Mouse (Mus musculus) gastrocnemius, adult 18-20 months (tissue): ENCODE results near the gene Zfp184. TPM values are rescaled to one million over a fixed set of nuclear protein-coding genes. Genes with fewer than 3 reads are reported as not detected.
"Not testable (repeated sequence)": the region's sequence is repeated elsewhere in the genome, so short reads cannot be mapped to it uniquely, and the experiment has no call there.

ENCODE experiments used
- DNase-seq: peaks from one replicate; pipeline ENCODE4 v3.0.0; 2021; ENCODE audit warnings: low spot score
- long read RNA-seq, 2 experiments: library from polyadenylated mRNA; stranded (forward); transcript quantifications; one replicate each; pipeline ENCODE4 v2.0.0; 2021
- total RNA-seq, 2 experiments: library from RNA; stranded (reverse); gene quantifications; 2 replicates each; pipeline ENCODE4 v1.2.3; 2021

Zfp184 gene
- total RNA-seq = under 1 TPM; 0.48 to 0.69 TPM
- long read RNA-seq, experiment 1, partial matches to known transcripts = 0 of 1 reads
- long read RNA-seq, experiment 1, other reads (novel, unspliced or antisense) = 0 of 1 reads
- long read RNA-seq, experiment 2 = 0 reads

DNA sequence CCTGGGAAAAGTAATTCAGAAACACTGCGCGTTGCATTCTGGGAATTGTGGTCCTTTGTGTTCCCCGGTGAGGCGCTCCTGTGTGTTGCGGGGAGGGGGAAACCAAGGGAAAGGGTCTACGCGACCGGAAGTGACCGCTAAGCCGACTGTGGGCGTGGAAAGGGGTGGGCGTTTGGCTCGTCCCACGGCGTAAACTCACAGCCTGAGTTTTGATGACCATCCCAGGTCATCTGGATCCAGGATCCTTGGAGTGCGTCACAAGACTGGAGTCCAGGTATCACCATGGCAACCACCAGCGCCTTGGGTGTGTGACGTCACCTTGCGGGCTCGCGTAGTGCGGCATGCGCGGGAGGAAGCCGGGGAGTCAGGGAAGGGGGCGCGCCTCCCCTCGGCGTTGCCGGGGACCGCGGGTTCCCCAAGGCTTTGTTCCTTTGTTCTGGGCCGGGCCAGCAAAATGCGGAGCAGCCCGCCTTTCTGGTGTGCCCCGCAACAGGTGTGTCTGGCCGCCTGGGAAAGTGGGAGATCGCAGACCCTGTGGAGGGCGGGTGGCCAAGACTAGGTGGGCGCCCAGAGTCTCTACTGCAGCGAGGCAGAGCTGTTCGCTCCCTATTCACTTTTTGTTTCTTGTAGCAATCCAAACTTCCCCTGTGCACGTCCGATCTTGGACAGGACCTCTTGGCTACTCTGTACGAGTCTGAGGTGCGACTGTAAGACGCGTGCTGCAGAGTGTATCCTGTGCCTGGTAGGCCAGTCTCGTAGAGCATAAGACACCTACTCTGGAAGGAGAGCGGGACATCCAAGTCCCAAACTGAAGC is at the start of gene Zfp184:
TSS of gene Zfp184 (plus strand) at position 169 of the 815 bp plus-strand sequence.
- peak; percentile 82 for DNase-seq

- DNase-seq = no peak
Observed at GRCm38 (mm10) chr13:21896549-21897244, 48.2 kb upstream of the Zfp184 start.

- no peak for DNase-seq
Observed at GRCm38 (mm10) chr13:21897245-21897634, 47.7 kb upstream of the Zfp184 start.

DNA sequence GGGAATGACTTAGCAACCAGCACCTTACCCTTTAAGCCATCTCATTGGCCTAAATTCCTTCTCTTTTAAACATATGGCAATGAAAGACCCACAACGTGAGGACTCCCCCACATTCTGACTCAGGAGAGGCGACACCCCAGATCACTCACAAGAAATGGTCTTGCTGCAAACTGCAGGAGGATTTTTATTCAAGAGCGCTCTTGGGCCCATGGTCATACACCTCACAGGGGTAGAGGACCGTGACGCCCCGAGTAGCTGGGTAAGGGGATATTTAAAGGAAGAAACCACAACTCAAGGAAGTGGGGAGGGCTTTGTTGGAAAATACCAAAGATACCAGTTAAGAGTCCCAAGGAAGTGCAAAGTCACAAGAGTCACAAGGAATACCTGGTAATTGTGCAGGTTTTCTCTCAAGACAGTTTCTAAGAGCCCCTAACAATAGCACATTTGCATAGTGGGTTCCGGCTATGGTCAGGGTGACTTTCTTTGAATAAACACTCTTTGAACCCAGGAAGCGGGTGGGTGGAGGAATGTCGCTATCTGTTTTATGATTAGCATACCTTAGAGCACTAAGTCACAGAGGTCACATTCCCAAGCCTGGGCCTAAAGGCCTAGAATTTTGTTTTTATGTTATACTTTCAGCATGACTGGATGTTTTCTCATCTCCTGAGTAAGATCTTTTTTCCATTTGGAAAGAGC is 43.9 kb upstream of the Zfp184 start:
- DNase-seq = not testable (repeated sequence)

DNA sequence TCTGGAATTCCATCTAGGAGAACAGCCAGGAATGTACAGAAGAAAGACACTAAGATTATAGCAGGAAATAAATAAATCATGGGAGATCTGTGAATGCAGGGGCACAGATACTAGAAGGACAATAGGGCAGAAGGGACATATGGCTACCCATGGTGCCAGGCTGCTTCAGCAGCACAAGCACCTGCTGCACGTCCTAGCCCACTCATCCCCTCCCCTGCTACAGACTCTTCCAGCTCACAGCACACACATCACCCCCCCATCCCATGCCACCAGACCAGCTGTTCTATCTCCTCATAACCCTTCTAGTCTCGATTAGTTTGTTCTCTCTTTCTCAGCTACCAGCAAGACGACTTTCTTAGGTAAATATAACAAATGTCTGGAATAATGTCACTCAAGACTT is 41.4 kb upstream of the Zfp184 start:
- DNase-seq = no peak

- DNase-seq = not testable (repeated sequence)
Observed at GRCm38 (mm10) chr13:21904090-21904489, 40.8 kb upstream of the Zfp184 start.

DNA sequence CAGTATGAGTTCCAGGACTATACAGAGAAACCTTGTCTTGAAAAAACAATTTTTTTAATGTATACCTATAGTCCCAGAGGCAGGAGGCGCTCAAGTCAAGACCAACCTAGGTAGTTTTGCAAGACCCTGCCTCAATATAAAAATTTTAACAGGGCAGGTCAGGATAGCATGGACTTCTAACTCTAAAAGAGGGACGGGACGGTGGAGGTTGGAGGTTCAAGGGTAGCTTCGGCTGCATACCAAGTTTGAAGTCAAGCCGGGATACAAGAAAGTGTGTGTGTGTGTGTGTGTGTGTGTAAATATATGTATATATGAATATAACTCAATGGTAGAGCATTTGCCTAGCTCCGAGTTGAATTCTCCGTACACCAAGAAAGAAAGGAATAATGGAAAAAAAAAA is 38.6 kb upstream of the Zfp184 start:
- DNase-seq = no peak

DNA sequence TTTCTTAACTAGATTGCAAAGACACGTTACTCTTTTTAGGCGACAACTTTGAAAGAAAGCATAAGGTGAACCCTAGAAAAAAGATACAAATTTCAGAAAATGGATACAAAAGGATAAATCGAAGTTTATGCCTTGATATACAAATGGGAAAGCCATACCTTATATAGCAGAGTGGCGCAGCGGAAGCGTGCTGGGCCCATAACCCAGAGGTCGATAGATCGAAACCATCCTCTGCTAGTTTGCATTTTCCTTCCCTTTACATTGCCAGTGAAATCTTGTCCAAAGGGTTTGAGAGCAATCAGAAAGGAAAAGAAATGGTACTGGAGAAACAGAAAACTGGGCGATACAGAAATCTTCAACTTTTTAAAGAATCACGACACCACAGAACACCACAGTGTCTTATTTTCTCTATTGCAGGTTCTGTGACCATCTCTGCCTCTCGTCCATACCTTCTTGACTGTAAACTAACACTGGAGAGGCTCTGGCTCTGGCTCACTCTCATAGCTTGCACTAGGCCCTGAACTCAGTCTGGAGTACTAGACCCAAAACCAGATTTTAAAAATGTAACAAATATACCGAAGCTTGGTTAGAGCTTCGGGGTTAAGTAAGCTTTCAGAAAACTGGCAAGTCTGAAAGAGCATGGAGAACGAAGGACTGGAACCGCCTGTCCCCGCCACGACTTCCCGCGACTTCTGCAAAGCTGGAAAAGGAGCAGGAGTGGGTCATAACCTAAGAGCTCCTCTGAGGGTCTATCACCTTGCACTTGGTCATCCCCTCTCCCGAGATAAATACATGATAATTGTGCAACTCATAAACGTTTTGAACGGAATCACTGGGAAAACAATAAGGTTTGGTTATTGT is 37.7 kb upstream of the Zfp184 start:
- DNase-seq = no peak

DNA sequence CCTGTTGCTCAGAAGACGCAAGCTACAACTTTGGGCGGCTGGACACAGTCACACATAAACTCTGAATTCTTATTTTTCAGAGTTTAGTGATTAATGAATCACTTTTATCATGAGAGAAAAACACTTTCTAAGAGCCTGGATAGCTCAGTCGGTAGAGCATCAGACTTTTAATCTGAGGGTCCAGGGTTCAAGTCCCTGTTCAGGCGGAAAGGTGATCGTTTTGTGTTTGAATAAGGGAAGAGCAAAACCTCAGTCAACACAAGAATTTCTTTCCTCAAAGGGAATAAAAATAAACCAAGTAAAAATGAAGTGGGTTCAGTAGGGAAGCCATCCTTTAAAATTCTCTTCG is 37.1 kb upstream of the Zfp184 start:
- DNase-seq = not testable (repeated sequence)

DNA sequence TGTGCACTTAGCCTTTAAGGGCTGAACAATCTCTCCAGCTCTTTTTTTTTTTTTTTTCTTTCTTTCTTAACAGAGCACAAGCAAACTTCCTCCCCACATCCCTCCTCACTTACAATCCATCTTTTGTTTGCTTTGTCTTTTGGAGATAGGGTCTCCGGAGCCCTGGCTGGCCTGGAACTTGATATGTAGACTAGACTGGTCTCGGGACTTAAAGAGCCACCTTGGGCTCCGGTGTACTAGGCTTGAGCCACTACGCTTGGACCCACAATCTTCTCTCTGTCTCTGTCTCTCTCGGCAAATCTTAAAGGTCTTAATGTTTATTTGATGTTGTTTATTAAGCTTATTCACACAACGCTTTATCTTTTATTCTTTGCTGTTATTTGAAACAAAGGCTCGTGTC is 34.2 kb upstream of the Zfp184 start:
- no peak for DNase-seq

DNA sequence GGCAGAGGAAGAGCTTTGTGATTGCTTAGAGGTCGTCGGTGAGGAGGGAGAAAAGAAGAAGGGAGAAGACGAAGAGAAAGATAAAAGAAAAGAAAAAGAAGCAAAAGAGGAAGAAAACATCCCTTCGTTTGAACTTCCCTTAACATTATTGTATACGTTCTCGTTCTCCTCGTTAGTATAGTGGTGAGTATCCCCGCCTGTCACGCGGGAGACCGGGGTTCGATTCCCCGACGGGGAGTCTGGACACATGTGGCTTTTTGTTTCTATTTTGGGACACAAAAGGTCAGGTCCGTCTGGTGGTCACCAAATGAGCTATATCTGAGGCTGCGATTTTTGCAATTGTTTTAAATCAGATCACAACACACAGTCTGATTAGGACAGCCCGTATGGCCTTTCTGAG is 33.7 kb upstream of the Zfp184 start:
- no peak for DNase-seq

GRCm38 (mm10) chr13:21913854-21914253 is 31.0 kb upstream of the Zfp184 start:
- no peak for DNase-seq

DNA sequence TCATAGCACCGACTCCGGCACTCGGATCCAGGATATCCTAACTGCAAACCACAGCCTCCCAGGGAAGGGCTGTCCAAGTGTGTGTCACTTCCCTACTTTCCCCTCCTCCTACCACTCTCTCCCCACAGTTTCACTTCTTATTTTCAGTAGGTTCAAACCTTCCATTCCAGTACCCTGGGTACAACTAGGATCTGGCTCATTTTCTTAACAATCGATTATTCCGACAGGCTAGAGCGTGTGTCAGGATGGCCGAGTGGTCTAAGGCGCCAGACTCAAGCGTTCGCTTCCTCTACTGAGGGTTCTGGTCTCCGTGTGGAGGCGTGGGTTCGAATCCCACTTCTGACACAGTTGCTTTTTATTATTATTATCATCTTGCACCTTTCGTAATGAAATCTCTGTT is 30.3 kb upstream of the Zfp184 start:
- peak; percentile 11 for DNase-seq

DNA sequence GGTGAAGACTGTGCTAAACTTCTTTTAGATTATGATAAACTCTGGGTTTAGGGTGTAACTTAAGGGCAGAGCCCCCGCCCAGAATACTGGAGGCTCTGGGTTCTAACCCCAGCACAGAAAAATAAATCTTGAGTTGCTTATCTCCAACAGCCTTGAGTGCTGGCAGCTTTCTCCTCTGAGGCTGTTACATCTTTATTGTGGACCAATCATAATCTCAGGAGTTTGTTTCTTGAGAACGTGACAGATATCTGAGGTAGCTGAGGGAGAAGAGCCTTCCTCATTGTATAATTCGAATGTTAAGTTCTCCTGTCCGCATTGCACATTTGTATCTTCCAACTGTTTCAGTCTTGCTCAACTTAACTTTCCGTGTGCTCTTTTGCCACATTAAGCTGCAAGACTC is 29.4 kb upstream of the Zfp184 start:
- DNase-seq = no peak

DNA sequence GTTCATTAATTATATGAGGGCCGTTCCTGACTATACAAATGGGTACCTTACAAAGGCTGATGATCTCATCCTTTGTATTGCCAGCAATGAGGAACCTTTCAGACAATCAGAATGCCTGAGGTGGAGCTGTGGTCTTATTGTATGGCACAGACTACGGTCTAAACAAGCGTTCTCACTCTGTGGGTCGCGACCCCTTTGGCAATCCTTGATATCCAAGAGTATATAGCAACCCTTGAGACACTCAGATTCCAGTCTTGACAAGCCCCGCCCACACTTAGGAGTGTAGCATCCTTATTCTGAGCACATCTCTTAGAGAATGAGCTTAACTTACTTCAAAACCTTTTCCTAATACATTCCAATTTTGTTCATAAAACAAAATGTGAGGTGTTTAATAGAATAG is 28.8 kb upstream of the Zfp184 start:
- DNase-seq = no peak

DNA sequence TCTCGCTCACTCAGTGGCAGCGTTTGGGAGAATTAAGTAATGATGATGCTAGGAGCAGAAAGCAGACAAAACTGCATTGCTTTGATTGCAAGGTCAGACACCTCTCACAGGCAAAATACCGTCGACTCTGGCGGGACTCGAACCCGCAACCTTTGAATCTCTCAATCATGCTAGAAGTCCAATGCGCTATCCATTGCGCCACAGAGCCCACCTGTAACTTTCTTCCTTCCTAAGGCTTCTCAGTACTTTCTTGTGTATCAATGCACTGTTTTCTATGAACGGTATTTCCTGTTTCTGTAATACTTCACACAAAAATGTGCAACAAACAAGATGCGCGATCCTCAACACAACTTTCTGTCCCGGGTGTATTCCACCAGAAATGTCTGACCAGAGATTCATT is 27.9 kb upstream of the Zfp184 start:
- DNase-seq = no peak

DNA sequence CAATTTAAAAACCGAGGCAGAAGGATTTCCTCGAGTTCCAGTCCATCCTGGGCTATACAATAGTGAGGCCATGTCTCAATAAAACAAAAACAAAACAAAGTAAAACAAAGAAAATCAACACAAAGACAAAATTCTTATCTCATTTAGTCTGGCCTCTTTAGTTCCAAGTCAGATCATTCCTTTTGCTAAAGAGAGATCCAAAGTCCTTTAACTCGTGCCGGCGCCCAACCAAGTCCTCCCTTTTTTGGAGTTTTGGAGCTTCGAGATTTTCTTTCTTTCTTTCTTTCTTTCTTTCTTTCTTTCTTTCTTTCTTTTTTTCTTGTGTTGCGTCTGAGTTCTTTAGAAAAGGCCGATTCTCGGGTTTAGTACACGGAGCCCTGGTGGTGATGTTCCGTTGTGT is 27.4 kb upstream of the Zfp184 start:
- DNase-seq = no peak

DNA sequence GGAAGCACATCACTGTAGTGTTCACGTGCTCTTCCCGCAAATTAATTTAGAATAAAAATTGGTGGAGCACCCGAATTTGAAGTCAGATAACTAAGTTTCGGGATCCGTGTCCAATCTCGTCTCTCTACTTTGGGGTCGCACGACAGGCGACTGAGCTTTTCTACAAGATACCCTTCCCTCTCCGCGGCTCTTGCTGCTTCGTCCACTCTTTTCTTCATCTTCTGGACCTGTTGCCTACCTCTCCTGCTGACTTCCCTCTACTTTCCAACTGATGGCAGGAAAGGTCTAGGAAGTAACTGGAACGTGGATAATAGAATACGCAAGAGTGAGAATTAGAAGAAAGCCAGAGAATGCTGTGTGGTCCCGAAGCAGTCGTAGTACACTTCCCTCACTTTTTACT is 26.9 kb upstream of the Zfp184 start:
- no peak for DNase-seq

DNA sequence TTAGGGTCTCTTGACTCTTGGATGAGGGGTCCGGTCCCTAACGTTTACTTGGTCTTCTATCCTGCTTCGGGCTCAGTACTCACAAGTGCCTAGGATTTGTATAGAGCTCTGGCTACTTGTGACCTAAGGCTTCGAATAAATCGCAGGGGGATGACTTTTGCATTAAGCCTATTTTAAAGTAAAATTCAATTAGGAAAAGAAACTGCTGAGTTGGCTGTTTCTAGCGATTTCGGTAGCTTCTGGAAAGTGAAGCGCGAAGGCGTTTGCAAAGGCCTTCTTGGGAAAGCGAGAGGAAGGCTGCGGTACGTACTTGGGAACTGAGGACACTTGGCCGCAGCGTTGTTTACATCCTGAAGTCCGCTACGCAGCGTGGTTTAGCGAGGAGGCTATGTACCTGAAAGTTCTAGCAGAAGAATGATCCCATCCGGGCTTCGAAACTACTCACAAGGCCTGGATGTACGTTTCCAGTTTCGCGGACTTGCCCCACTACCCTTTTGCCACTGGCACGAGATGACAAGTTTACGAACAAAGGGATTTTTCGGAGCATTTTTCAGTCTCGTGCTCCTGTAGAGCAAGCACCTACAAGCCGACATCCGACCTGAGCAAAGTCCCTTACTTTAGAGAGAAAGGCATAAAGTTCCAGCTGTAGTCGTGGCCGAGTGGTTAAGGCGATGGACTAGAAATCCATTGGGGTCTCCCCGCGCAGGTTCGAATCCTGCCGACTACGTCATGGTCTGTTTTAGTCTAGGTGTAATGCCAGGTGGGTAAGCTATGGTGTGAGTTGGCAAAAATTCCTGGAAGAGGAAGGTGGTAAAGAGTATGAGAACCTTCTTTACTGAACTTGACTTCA is 26.1 kb upstream of the Zfp184 start:
- DNase-seq = peak; percentile 37

GRCm38 (mm10) chr13:21919836-21920431 is 25.0 kb upstream of the Zfp184 start:
- no peak for DNase-seq
